Mouse (Mus musculus): ENCODE results near the gene Klhl21. TPM values are rescaled to one million over a fixed set of nuclear protein-coding genes. Genes with fewer than 3 reads are reported as not detected.

The Klhl21 gene
- polyA plus RNA-seq, 1 experiment from 2014 or later = 16.2 TPM

DNA sequence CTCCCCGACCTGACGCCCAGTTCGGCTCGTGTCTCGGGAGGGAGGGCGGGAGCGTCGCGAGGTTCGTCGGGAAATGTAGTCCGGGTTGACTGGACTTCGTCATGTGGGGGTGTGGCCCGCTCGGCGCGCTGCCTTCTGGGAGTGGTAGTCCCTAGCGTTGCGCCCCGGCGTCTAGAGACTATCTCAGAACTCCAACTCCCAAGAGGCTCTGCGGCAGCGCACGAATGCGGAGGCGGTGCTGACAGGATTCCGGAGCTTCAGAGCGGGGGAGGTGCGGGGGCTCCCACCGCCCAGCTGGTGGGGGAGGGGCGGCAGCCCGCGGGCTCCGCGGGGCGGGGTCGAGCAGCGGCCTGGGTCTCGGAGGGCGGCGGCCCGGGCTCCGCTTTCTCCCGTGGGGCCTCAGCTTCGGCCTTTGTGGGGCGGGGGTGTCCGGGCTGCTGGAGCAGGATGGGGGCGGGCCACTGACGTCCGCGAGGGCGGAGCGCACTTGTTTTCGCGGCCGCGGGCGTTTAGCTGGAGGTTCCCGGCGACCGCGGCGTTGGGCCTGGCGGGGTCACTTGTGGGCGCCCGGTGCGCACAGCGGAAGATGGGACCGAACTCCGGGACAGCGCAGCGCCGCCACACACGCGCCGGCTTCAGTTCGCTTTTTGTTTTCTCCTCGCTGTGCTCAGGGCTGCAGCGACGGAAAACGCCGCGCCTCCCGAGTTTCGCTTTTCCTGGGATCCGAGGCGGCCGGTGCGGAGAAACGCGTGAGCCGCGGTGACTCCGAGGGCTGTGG is 12.2 kb upstream of the Klhl21 start, which contains the start of gene Phf13:
Phf13 (minus strand) TSS at position 86 of the 778 bp plus-strand sequence.
- H3K4me3 ChIP-seq = peak within 1 kb of the TSS; percentile 100
- peak; percentile 95 for ATAC-seq (ENCODE audit: insufficient number of reproducible peaks, low FRiP score, low TSS enrichment, low read depth)
- H3K9me3 ChIP-seq = no peaks in the 10 kb centered on the region
- under 1% methylated on average over 94 of the region's 94 CpGs for WGBS
- H3K27ac ChIP-seq = peak within 1 kb of the TSS; percentile 93
- peaks cover 19% of the 10 kb centered on the region for H3K36me3 ChIP-seq
- peaks cover 29% of the 10 kb centered on the region for H3K4me1 ChIP-seq
- no peaks in the 10 kb centered on the region for H3K27me3 ChIP-seq
- peak within 1 kb of the TSS; percentile 94 for H3K9ac ChIP-seq
- peak within 1 kb of the TSS; percentile 63 for H3K4me2 ChIP-seq

DNA sequence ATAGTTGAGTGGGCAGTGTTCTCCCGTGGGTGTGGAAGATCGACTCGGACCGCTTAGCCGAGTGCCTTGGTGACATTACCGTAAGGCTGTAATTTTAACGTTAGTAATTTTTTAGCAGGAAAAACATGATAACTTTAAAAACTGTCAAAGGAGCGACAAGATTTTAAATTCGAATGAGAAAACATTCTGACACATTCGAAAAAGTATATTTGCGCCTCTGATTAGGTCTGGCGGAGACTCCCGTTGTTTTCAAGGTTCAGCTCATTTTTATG is 11.7 kb upstream of the Klhl21 start:
- peak overlapping the region; percentile 72 for H3K9ac ChIP-seq
- H3K27me3 ChIP-seq = no peaks in the 10 kb centered on the region
- H3K4me1 ChIP-seq = peaks cover 29% of the 10 kb centered on the region
- peak overlapping the region; percentile 50 for H3K4me2 ChIP-seq
- ATAC-seq (ENCODE audit: insufficient number of reproducible peaks, low FRiP score, low TSS enrichment, low read depth) = no peak
- H3K4me3 ChIP-seq = peak overlapping the region; percentile 100
- 3% methylated on average over 13 of the region's 13 CpGs for WGBS
- peaks cover 13% of the 10 kb centered on the region for H3K36me3 ChIP-seq
- peak overlapping the region; percentile 93 for H3K27ac ChIP-seq
- no peaks in the 10 kb centered on the region for H3K9me3 ChIP-seq

GRCm38 (mm10) chr4:151997701-151998100 is 10.9 kb upstream of the Klhl21 start:
- H3K4me2 ChIP-seq = peak overlapping the region; percentile 50; the same call in 1 of the 2 replicates
- no peak overlapping the region for H3K27ac ChIP-seq
- WGBS = 59% methylated on average over 3 of the region's 3 CpGs
- H3K36me3 ChIP-seq = 0 out of 2 replicates have a peak, but pooled peaks cover 5% of the 10 kb centered on the region
- no peak overlapping the region for H3K9ac ChIP-seq
- H3K4me3 ChIP-seq = peak overlapping the region; percentile 100
- H3K9me3 ChIP-seq = no peaks in the 10 kb centered on the region
- H3K4me1 ChIP-seq = peaks cover 29% of the 10 kb centered on the region
- ATAC-seq (ENCODE audit: insufficient number of reproducible peaks, low FRiP score, low TSS enrichment, low read depth) = no peak
- no peaks in the 10 kb centered on the region for H3K27me3 ChIP-seq

GRCm38 (mm10) chr4:151999481-151999880 is 9.1 kb upstream of the Klhl21 start:
- Histone ChIP-seq H3K27me3 (no peaks in the 10 kb centered on the region), H3K36me3 (no peaks in the 10 kb centered on the region), H3K27ac (no peak overlapping the region), H3K4me2 (no peak overlapping the region), H3K9ac (no peak overlapping the region), H3K4me3 (no peak overlapping the region), H3K9me3 (no peaks in the 10 kb centered on the region), H3K4me1 (peaks cover 16% of the 10 kb centered on the region)
- ATAC-seq (ENCODE audit: insufficient number of reproducible peaks, low FRiP score, low TSS enrichment, low read depth) = no peak
- 58% methylated on average over 3 of the region's 3 CpGs for WGBS

DNA sequence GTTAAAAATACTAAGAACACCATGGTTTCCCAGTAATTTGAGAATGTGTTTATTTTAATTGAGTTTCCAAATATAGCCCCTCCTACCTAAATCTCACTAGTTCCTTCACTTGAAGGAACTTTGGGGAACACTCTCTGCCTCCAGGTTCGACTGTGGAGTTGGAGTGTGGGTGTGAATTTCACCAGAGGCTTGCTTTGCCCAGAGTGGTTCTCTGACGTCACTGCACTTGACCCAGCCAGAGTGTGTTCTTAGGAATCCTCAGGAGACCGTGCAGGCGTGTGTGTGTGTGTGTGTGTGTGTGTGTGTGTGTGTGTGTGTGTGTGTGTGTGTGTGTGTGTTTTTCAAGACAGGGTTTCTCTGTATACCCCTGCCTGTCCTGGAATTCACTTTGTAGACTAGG is 7.7 kb upstream of the Klhl21 start:
- Histone ChIP-seq H3K4me2 (no peak overlapping the region), H3K4me1 (peaks cover 14% of the 10 kb centered on the region), H3K27ac (no peak overlapping the region), H3K27me3 (no peaks in the 10 kb centered on the region), H3K36me3 (no peaks in the 10 kb centered on the region), H3K9ac (no peak overlapping the region), H3K4me3 (no peak overlapping the region), H3K9me3 (no peaks in the 10 kb centered on the region)
- ATAC-seq (ENCODE audit: insufficient number of reproducible peaks, low FRiP score, low TSS enrichment, low read depth) = no peak
- WGBS = 32% methylated on average over 4 of the region's 4 CpGs

DNA sequence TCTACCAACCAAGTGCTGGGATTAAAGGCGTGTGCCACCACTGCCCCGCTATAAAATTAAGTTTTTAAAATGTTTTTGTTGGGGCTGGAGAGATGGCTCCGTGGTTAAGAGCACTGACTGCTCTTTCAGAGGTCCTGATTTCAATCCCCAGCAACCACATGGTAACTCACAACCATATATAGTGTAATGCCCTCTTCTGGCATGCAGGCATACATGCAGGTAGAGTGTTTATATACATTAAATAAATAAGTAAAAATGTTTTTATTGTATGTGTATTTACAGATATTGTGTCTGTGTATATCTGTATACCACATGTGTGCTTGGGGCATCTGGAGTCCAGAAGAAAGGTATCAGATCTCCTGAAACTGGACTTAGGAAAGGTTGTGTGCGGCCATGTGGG is 7.3 kb upstream of the Klhl21 start:
- ATAC-seq (ENCODE audit: insufficient number of reproducible peaks, low FRiP score, low TSS enrichment, low read depth) = no peak
- H3K4me2 ChIP-seq = no peak overlapping the region
- no peak overlapping the region for H3K4me3 ChIP-seq
- H3K9ac ChIP-seq = no peak overlapping the region
- WGBS = 59% methylated on average over 4 of the region's 4 CpGs
- no peaks in the 10 kb centered on the region for H3K27me3 ChIP-seq
- peaks cover 14% of the 10 kb centered on the region for H3K4me1 ChIP-seq
- H3K27ac ChIP-seq = no peak overlapping the region
- H3K36me3 ChIP-seq = no peaks in the 10 kb centered on the region
- no peaks in the 10 kb centered on the region for H3K9me3 ChIP-seq

GRCm38 (mm10) chr4:152002063-152002462 is 6.5 kb upstream of the Klhl21 start:
- H3K27ac ChIP-seq = no peak overlapping the region
- H3K4me1 ChIP-seq = peaks cover 14% of the 10 kb centered on the region
- no peaks in the 10 kb centered on the region for H3K27me3 ChIP-seq
- no peaks in the 10 kb centered on the region for H3K36me3 ChIP-seq
- ATAC-seq (ENCODE audit: insufficient number of reproducible peaks, low FRiP score, low TSS enrichment, low read depth) = no peak
- no peak overlapping the region for H3K9ac ChIP-seq
- no peaks in the 10 kb centered on the region for H3K9me3 ChIP-seq
- H3K4me3 ChIP-seq = no peak overlapping the region
- no peak overlapping the region for H3K4me2 ChIP-seq
- WGBS = 88% methylated on average over 3 of the region's 3 CpGs

DNA sequence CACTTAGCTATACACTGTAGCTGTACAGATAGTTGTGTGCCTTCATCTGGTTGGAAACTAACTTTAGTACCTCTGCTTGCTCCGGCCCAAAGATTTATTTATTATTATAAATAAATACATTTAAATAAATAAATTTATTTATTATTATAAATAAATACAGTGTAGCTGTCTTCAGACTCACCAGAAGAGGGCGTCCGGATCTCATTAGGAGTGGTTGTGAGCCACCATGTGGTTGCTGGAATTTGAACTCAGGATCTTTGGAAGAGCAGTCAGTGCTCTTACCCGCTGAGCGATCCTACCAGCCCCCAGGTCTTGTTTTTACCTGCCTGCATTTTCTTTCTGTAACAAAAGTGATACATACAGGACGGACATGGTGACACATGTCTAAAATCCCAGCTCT is 2.5 kb upstream of the Klhl21 start:
- Histone ChIP-seq H3K36me3 (no peaks in the 10 kb centered on the region), H3K4me1 (peaks cover 33% of the 10 kb centered on the region), H3K27ac (no peak overlapping the region), H3K27me3 (no peaks in the 10 kb centered on the region), H3K4me3 (no peak overlapping the region), H3K9ac (no peak overlapping the region), H3K9me3 (no peaks in the 10 kb centered on the region), H3K4me2 (no peak overlapping the region)
- WGBS = 73% methylated on average over 6 of the region's 6 CpGs
- ATAC-seq (ENCODE audit: insufficient number of reproducible peaks, low FRiP score, low TSS enrichment, low read depth) = no peak

GRCm38 (mm10) chr4:152006812-152007211 is 1.8 kb upstream of the Klhl21 start:
- Histone ChIP-seq H3K36me3 (no peaks in the 10 kb centered on the region), H3K4me3 (no peak overlapping the region), H3K27ac (no peak overlapping the region), H3K9ac (no peak overlapping the region), H3K27me3 (no peaks in the 10 kb centered on the region), H3K9me3 (no peaks in the 10 kb centered on the region), H3K4me2 (no peak overlapping the region), H3K4me1 (peaks cover 40% of the 10 kb centered on the region)
- no peak for ATAC-seq (ENCODE audit: insufficient number of reproducible peaks, low FRiP score, low TSS enrichment, low read depth)
- WGBS = 35% methylated on average over 3 of the region's 3 CpGs

DNA sequence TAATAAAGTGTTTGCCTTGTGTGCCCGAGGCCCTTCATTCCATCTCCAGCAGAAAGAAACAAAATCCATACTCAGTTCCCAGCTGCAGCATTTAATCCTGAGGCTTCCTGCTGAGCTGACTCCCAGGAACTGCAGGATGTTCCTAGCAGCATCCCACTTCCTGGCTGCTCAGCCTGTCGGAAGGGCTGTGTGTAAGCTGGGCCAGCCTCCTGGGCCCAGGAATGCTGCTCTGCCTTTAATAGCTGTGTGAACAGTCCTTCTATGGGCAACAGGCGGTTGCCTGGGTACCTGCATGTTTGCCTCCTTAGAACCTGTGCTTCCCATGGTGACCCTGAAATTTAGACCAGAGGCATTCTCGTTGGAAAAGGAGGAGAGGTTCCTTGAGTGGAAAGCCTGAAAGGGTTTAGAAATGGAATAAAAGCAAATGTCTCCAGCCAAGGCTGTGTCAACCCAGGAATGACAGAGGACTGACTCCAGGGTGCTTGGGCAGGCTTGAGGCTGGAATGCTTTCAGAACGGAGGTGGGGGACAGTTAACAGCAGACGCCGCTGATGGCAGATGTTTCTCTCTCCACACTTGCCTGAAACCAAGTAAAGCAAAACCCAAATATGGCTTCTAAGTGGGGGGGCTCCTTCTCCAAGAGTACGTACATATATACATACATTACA is 989 bp upstream of the Klhl21 start:
- H3K4me3 ChIP-seq = peak overlapping the region; percentile 92
- 11% methylated on average over 8 of the region's 8 CpGs for WGBS
- ATAC-seq (ENCODE audit: insufficient number of reproducible peaks, low FRiP score, low TSS enrichment, low read depth) = no peak
- H3K4me1 ChIP-seq = peaks cover 48% of the 10 kb centered on the region
- peak overlapping the region; percentile 95 for H3K27ac ChIP-seq
- H3K9me3 ChIP-seq = no peaks in the 10 kb centered on the region
- peak overlapping the region; percentile 32; the same call in 1 of the 2 replicates for H3K9ac ChIP-seq
- H3K4me2 ChIP-seq = peak overlapping the region; percentile 100
- no peaks in the 10 kb centered on the region for H3K27me3 ChIP-seq
- H3K36me3 ChIP-seq = peaks cover 6% of the 10 kb centered on the region

DNA sequence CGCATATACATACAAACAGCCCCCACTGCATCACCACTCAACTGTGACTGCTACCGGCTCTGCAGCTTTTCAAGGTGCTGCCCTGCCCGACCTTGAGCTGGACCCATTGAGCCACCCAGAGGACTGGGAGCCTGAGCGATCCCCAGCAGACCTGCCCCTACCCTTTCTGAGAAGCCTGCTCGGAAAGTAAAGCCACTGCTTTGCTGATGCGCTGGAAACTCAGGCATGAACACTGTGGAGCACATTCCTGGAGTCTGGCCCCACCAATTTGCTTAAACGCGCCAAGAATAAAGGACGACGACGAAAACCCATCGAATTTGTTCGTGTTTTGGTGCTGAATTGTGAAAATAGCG is 479 bp upstream of the Klhl21 start:
- H3K9ac ChIP-seq = peak overlapping the region; percentile 32; the same call in 1 of the 2 replicates
- H3K9me3 ChIP-seq = no peaks in the 10 kb centered on the region
- H3K4me2 ChIP-seq = peak overlapping the region; percentile 100
- H3K36me3 ChIP-seq = peaks cover 11% of the 10 kb centered on the region
- WGBS = under 1% methylated on average over 14 of the region's 14 CpGs
- ATAC-seq (ENCODE audit: insufficient number of reproducible peaks, low FRiP score, low TSS enrichment, low read depth) = no peak
- H3K27me3 ChIP-seq = no peaks in the 10 kb centered on the region
- peak overlapping the region; percentile 95 for H3K27ac ChIP-seq
- H3K4me1 ChIP-seq = peaks cover 50% of the 10 kb centered on the region
- H3K4me3 ChIP-seq = peak overlapping the region; percentile 92

All from limb, embryonic 15.5 days (tissue).